Mouse (Mus musculus) thymus, postnatal 0 days (tissue): ENCODE measurements at regions not wholly inside any gene's neighbourhood (a gene's known extent, or its start where the extent isn't known, plus 50 kb on each side); places are given as distances from the start of the nearest gene placed in this dataset.
A peak's percentile ranks its signal among the peaks of the same experiment; 100 is the strongest.

ENCODE experiments used
- DNase-seq: peaks from one replicate; pipeline ENCODE4 v3.0.0-alpha.2; 2015; ENCODE audit warnings: low spot score

DNA sequence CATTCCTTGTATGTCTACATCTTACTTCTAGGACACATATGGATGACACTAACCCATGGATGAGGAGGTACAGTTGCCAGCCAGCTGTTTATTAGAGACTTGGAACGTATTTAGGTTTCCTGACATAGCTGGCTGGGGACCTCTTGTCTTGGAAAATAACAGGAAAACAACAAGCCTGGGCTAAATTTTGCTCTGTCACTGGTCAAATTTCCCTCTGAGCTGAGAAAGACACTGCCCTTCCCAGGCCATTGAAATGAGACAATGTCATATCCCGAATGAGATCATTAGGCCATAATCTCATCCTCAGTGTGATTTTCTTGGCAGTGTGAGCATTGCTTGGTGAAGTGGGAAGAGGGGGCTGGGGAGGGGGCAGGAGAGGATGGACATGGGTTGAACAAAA lies 321.9 kb upstream of the Pard3b start:
- DNase-seq = no peak

DNA sequence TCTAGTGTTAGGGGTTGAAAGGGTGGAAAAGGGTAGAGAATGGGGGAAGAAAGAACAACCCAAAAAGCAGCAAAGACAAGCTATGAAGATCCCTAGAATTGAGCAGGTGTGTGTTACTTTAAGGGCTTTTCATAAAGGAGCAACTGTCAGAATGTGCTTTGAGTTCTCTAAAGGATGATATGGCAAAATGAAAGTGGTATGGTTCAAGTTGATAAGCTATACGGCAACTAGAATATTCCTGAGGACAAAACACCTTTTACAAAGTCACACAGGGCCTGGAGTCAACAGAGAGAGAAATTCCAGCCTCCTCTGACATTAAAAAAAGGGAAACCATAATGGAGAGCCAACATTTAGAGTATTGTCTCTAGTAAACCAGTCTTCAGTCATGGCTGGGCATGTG lies 320.6 kb upstream of the Pard3b start:
- DNase-seq = no peak

DNA sequence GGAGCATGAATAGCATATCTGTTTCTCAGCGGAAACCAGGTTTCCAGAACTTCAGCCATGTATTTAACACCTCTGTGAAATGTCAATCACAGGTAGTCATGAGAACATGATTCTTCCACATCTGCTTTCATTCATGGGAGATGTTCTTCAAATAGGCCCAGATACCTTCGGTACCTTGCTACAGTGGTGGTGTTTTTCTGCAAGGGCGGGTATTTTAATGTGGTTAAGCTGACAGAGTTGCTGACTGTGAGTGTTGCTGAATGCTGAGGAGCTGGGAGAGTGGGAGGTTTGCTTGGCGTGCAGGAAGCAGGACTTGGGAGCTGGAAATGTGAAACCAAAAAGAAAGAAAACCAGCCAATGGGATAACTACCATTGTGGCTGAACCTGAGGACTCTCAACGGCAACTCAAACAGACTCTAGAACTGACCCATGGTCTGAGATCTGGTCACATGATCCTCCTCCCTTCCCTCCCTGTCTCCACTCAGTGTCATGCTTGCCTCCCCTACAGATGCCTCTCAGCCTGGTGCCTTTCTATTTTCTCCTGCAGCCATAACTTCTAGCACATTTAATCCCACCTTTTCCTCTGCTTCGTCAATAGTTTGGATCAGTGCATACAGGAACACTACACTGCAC lies 317.0 kb upstream of the Pard3b start:
- no peak for DNase-seq

DNA sequence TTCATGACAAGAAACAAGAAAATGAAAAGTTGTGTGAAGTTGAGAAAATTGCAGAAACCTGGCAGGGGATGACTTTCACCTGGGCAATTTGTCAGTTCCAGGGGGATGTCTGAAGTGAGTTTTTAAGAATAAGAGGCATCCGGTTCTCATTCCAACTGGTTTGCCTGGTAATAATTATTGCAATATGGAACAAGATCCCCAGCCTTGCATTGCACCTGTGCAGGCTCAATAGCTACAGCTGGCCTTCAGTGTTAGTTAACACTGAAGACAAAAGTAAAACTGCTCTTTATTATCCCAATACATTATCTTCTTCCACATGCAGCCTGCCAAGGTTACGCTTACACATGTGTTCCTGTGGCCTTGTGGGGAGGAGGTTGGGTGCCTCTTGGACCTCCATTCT lies 307.2 kb upstream of the Pard3b start:
- no peak for DNase-seq

DNA sequence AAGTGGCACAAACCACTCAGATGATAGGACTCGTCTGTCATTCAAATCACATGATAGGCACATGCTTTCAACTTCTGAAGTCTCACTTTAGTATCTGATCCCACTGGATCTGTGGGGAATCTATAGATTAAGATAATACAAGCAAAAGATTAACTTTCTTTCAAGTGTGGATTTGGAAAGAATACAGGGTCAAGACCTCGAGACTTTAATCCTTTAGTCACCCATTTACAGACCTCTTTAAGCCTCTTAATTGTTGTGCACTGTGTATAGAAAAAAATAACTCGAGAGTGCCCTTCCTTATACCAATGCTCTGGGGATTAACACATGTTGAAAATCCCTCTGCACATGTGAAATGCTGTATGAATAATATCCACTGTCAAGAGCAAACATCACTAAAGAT lies 306.7 kb upstream of the Pard3b start:
- DNase-seq = no peak

DNA sequence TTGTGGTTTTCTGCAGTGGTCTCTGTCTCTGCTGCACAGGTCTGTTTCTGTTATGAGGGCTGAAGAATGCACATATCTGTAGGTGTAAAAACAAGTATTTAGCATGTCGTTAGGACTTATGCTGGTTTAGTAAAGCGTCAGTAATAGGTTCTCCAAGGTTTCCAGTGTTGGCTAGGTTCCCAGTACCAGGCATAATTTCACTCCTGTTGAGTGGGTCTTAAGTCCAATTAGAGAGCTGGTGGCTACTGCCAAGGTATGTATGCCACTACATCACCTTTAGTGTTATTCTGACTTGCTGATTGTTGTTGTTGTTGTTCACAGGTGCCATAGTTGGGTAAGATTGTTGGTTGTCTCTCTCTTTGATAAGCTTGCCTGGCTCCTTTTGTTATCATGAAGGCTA lies 302.3 kb upstream of the Pard3b start:
- DNase-seq = no peak

DNA sequence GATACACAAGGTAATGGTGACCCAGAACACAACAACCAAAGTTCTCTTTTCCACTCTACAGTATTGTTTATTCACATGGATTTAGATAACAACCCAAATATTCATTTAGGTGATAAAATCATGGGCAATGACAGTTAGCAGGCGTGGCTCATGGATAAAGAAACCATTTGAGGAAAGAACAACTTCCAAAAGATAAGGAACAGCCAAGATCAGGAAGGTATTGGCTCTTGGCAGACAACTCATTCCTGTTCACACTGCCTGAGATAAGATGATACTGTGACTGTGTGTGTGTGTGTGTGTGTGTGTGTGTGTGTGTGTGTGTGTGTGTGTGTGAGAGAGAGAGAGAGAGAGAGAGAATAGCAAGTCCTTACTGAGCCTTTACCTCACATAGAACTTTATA lies 285.7 kb upstream of the Pard3b start:
- no peak for DNase-seq

DNA sequence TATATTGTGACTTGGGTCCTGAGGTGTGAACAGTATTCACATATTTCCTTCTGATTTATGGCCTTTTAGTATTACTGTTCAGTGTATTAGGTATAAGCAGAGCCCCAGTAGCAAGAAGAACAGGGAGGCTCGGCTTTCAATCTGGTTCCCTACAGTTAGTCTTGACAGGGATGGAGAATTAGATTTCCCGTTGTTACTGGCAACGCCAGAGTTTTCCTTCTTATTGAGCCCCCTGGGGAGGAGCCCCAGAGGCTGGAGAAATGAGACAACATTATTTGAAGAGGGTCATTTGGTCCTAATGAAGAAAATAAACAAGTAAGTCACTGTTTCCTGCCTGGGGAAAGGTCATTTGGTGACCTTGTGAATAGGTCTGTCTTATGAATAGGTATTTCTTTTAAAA lies 285.1 kb upstream of the Pard3b start:
- no peak for DNase-seq

DNA sequence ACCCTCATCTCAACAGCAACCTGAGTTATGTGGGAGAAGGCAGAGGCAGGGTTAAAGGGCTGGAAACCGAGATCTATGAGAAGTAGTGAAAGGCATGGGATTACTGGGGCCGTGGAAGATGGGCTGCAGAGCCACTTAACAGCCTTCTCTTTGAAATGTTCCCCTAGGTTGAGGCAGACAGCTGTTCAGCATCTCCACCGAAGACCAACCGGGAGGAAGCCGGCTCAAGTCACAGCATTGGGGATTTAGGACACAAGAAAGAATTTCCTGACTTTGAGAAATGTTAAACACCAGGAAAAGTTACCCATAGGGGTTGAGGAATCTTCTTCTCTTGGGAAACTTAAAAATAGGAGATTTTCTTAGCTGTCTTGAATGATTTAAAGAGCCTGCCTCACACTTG lies 283.4 kb upstream of the Pard3b start:
- no peak for DNase-seq

DNA sequence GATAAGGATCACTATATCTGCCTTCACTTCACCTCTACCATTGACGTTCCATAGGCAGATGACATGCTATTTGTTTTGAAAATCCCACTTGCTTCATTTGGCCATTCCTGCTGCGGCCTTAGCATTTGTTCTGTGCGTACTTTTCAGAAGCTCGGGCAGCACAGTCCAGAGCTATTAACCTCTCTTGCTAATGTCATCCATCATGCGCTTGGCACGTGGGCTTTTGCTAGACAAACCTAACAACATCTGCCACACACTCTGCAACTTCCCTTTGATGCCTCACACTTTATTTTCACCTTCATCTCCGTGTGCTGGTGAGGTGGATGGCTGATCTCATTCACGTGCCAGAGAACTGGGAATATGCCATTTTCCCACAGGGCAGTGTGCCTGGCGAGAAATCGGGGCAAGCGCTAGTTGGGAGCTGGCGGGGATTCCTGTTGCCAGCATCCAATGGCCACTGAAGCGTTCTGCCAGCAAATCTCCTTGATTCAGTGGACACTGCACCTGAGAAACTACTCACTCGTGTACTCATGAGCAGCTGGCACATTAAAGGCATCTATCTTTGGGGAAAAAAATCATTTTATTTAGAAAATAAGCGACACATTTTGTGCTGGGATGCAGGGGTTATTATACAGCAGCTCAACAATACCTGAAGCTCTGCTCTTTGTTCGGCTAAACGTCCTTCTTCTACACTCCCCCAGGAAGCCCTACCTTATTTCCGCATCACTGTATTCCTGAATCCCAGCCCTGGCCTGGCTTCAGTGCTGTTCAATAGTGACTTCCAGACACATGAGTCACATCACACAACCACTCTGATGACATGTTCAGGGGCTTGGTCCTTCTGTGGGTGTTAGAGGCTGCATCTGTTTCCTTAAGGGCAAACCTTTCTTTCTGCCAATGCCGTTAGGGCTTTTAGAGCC lies 279.4 kb upstream of the Pard3b start:
- no peak for DNase-seq

DNA sequence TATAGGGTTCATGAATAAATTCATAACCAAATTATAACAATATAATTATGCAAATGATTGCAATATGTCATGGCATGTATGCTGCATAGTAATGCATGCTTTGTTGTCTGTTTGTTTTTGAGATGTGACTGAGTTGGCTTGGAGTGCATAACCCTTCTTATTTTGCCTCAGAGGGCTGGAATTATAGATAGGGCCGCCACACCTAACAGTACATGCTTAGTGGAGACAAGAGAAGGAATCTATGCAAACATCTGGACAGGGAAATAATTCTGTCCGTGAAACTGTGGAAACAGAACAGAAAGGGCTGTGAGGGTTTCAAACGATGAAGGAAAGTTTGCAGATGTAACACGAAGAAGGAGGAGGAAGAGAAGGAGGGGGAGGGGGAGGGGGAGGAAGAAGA lies 266.0 kb upstream of the Pard3b start:
- DNase-seq = no peak

DNA sequence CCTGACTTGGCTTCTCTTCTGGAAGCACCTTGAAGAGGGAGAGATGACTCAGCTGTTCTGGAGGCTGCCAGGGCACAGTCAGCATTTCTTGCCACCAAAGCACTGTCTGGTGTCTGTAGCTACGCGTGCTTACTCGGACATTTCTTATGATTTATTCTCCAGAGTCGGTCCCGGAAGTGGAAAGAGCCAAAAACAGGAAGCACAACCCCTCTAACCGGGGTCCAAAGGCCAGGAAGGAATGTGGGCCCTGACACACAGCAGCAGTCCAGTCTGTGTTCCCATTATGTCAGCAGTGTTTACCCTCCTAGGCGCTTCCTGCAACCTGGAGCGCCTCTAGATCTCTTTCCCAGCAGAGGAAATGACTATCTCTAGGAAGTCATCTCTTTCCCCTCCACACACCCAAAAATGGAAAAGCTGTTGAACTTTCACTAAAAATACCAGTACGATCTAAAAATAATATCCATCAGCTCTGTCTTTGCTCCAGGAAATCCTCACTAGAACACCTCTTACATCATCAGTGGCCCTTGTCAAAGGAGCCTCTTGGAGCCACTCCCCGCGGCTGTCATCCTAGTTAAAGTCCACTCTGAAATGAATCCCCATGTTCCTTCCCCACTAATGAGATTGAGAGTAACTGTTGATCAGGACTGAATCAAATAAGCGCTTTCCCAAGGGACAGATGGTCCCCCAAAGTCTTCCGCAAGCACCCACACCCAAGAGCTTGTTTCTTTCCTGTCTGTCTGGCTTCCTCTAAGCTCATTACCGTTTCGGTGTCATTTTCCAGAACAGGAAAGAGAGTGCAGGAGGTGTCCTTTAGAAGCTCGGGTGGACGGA lies 264.7 kb upstream of the Pard3b start:
- no peak for DNase-seq

DNA sequence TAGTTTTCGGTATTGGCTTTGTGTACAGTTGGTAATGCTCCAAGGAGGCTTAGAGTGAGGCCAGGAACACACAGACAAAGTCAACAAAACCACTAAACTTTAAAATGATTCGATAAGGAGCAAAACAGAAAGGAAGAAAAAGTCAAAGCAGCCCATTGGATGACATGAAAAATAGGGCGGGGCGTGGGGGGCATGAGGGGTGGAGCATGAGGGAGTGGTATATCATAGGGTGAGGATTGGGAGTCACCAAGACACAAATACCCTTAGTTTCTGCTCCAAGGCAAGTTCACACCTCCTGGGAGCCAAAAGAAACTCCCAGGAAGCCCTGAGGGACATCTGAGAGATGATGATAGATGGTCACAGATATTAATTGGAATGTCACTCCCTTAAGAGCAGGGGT lies 262.2 kb upstream of the Pard3b start:
- DNase-seq = peak; percentile 2

DNA sequence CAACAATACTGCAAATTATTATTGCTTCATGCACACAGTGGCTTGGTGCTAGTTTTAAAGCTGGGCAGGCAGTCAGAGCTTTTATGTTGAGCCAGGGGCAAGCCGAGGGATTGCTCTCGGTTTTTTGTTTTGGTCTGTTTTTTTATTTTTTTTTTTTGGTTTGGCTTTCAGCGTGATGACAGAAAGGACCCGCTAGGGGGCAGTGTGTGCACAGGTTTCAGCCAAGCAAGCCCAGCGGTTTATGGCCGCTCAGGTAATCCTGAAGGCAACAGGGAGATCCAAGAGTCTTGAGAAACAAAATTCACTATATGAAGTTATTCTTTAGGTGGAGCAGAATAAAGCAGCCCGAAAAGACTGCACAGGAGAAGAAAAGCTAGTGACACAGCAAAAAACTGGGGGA lies 261.6 kb upstream of the Pard3b start:
- DNase-seq = peak; percentile 43

DNA sequence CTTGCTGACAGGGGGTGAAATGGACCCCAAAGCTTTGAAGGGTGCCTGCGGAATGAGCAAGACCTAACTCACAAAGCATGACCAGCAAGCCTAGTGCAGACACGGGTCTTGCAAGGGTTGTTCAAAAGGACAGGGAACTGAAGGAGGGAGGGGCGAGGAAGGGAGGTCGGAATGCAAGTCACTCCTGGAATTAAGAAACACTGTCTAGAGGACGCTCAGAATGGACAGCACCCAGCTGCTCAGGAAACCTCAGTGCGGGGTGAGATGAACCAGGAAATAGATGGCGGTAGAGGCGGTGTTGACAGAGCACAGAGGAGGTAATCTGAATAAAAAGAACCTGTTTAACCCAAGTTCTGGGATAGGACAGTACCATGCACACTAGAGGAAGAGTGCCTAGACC lies 260.4 kb upstream of the Pard3b start:
- no peak for DNase-seq

DNA sequence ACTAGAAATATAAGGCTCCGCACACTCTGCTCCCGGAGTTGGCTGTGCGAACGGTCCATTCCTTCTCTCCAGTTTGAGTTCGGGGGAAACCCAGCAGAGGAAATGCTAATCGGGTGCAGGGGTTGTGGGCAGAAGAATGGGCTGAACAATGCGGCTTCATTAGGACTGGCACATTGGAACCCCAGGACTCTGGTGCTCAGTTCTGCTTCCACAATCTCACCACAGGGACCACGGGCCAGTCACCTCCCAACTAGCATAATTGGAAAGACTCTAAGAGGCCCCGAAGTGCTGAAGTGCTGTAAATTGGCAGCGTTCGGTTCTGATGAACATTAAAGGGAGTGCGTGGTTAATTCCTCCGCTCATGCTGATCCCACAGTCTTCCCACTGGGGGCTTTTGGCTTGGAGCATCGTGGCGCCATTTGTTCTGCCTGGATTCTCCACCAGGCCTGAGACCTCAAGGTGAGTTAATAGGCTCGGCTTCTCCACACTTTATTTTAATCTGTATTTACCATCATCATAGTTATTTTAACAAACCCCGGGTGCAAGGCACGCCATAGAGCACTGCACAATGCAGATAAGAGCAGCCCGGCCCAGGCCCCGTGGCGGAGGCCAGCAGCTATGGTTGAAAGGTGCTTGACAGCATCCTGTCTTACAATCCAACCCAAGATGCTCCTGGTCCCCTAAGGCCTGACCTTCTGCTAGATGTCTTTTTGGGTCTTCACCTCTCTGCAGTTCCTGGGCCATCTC lies 258.7 kb upstream of the Pard3b start:
- no peak for DNase-seq

DNA sequence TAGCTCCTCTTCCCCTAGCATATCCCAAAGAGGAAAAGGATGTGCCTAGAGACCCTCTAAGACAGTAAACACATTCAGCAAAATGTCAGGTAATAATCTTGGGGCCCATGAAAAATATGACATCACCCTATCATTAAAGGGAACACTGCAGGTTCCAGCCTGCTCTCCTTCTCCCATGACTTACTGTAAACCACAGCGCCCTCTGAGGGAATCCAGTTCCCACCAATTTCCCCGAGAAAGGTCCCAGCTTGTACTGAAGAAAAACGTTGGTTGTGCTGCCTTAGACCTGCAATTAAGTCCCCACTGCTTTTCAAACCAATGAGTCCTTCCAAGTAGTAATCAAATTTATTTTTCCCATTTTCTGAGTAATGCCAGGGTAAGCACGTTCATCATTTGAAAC lies 251.0 kb upstream of the Pard3b start:
- no peak for DNase-seq

DNA sequence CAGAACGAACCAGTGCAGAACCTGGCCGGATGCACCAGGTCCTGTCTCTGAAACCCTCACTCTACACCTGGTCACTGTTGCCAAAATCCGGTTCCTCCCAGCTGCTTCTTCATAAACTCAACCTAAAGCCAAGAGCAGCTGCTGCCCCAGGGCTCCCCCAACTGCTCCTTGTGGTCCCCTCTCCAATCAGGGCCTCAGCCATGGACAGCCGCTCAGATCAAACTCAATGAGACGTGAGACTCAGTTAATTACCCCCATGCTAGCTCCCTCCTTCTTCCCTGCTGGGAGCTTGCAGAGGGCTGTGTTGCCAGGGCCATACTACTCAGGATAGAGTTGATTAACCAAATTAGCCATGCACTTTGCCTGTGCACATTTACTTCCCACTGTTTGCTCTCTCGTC lies 240.8 kb upstream of the Pard3b start:
- no peak for DNase-seq

DNA sequence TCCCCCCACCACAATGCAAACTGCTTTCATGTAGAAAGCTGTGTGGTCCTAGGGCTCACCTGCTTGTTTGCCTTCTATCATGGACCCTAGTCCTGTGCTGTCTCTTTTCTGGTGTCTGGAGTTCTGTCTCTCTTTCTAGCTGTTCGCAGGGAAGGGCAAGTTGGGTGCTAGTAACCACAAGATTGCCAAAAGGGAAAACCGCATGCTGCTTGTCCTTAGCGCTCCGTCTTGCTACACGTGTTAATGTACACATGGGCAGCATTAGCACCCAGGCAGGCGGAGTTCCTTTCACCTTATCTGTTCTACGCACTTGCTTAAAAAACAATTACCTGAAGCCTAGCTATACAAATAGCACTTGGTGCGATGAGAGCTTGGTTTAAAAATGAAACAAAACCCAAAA lies 236.3 kb upstream of the Pard3b start:
- DNase-seq = no peak

DNA sequence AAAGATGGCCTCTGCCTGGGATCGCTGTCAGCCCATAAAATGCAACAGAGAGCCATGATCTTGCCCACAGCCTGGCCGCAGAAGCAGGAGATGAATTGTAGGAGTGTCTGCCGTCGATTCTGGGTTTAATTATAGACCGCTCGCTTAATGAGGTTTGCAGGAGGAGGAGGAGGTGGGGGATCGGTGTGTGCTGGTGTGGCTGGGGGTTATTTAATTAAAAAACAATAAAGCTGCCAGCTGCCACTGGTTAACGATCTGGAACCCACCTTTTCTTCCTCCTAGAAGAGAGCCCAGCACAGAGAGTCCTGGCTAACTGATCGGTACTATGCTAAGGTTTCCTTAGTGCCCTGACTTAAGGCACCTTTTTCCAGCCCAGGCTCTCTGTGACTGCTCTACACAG lies 231.4 kb upstream of the Pard3b start:
- no peak for DNase-seq

DNA sequence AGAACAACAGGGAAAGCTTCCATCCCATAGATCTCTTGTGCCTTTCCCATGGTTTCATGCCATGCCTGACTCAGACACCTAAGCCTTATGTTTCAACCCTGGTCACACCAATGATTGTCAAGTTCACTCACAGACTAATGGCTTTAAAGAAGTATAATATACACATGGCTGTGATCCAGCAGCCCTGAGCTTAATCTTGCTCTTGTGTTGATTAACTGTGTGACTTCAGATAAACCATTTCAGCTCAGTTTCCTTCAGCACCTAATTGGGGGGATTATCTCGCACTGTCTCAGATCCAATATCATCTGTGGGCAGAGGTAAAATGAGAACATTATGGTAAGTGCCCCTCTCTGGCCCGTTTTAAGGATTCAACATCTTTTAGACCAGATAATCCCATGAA lies 223.9 kb upstream of the Pard3b start:
- DNase-seq = no peak
